Mouse (Mus musculus) neural tube, embryonic 12.5 days (tissue): ENCODE results near the gene Shq1. TPM values are rescaled to one million over a fixed set of nuclear protein-coding genes. Genes with fewer than 3 reads are reported as not detected.

Experiments used
- ATAC-seq: fragments of 200-750 bp; cut with Nextera tagmentation; 2 replicates; pipeline ENCODE4 v1.8.0; 2017; ENCODE audit warnings: low read depth, mild to moderate bottlenecking, moderate TSS enrichment, moderate library complexity; ENCODE audit not compliant: low FRiP score
- H3K27ac ChIP-seq: fragments of 300-500 bp; sonication (generic); 2 replicates; pipeline ENCODE4 v1.5.1; 2016
- H3K27me3 ChIP-seq: fragments of 300-500 bp; sonication (generic); replicated peaks from 2 replicates; pipeline ENCODE4 v1.6.1; 2016; ENCODE audit warnings: mild to moderate bottlenecking
- H3K36me3 ChIP-seq: fragments of 300-500 bp; sonication (generic); 2 replicates; pipeline ENCODE4 v1.6.1; 2016; ENCODE audit warnings: mild to moderate bottlenecking
- H3K4me1 ChIP-seq: fragments of 300-500 bp; sonication (generic); 2 replicates; pipeline ENCODE4 v1.6.1; 2016
- H3K4me2 ChIP-seq: fragments of 300-500 bp; sonication (generic); replicated peaks from 2 replicates; pipeline ENCODE4 v1.6.1; 2016; ENCODE audit warnings: mild to moderate bottlenecking
- H3K4me3 ChIP-seq: fragments of 300-500 bp; sonication (generic); 2 replicates; pipeline ENCODE4 v1.5.1; 2016
- H3K9ac ChIP-seq: fragments of 300-500 bp; sonication (generic); 2 replicates; pipeline ENCODE4 v1.6.1; 2016; ENCODE audit warnings: mild to moderate bottlenecking
- H3K9me3 ChIP-seq: fragments of 300-500 bp; sonication (generic); 2 replicates; pipeline ENCODE4 v1.6.1; 2016; ENCODE audit warnings: mild to moderate bottlenecking
- WGBS: fragments of 180-500 bp; shearing (Covaris S2); methylation state at CpG from one replicate; pipeline ENCODE4 v1.1.7; 2016; 5-methylcytosine and 5-hydroxymethylcytosine counted together
- polyA plus RNA-seq: library from polyadenylated mRNA; unstranded; fragments of >200 nt; fragmentation: Nextera tagmentation; extraction: Ambion mirVana; gene quantifications from 2 replicates; pipeline ENCODE4 v1.2.1, GENCODE M21; 2016

Gene Shq1
- polyA plus RNA-seq, 1 experiment from 2014 or later = 12.8 TPM

DNA sequence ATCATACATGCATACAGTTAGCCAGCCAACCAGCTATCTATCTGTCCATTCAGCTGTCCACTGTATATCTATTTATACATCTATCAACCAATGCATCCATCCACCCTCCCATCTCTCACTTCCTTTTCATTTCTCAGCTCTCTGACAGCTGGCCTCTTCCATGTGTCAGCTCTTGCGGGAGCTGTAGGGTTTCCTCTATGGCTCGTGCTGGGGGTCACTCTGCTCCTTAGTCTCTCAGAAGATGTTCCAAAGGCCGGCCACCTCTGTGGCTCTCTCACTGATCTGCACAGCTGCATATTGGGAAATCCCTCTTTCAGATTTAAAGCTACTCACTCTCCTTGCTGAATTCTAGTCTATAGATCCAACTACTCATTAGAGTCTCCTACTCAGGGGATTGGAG lies 148.5 kb downstream of the Shq1 start:
- Histone ChIP-seq H3K36me3 (no peaks in the 10 kb centered on the region), H3K4me1 (peaks cover 34% of the 10 kb centered on the region), H3K27me3 (peaks cover 11% of the 10 kb centered on the region; the same call in 1 of the 2 replicates), H3K27ac (no peak overlapping the region), H3K9ac (no peak overlapping the region), H3K9me3 (no peaks in the 10 kb centered on the region), H3K4me2 (no peak overlapping the region), H3K4me3 (no peak overlapping the region)
- WGBS = 89% methylated on average over 3 of the region's 3 CpGs
- no peak for ATAC-seq

DNA sequence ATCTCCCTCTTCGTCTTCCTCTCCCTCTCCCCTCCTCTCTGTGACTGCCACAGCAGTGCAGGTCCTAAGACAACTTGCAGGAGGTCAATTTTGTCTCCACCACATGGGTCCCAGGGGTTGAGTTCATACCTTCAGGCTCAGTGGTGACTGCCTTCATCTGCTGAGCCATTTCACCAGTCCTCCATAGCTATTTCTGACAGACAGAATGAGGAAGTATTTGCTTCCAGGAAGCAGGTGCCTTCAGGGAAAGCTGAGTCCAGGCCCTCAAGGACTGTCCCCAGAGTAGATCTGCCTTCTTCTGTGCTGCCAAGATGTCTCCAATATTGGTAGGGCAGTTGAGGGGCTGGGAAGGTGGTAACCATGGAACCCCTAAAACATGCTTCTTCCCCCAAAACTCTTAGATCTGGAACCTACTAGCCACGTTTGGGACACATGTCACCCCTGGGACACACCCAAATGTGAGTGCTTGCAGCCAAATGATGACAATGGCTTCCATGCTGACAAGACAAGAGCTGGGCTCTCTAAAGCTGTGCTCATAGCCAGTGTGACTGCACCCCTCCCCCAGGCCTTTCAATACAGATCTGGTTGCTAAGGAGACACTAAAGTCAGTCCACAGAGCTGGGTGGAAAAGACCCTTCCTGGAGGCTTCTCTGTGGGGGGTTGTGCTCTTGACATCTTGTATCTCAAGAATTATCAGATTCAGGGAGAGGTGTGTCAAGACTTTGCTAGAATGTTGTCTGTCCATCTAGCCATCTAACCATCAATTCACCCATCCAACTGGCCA lies 149.2 kb downstream of the Shq1 start:
- WGBS = 57% methylated on average over 2 of the region's 2 CpGs
- no peak overlapping the region for H3K4me3 ChIP-seq
- H3K36me3 ChIP-seq = no peaks in the 10 kb centered on the region
- H3K27me3 ChIP-seq = peaks cover 17% of the 10 kb centered on the region
- H3K4me2 ChIP-seq = no peak overlapping the region
- H3K4me1 ChIP-seq = peaks cover 36% of the 10 kb centered on the region
- ATAC-seq = no peak
- no peak overlapping the region for H3K27ac ChIP-seq
- no peak overlapping the region for H3K9ac ChIP-seq
- H3K9me3 ChIP-seq = no peaks in the 10 kb centered on the region

DNA sequence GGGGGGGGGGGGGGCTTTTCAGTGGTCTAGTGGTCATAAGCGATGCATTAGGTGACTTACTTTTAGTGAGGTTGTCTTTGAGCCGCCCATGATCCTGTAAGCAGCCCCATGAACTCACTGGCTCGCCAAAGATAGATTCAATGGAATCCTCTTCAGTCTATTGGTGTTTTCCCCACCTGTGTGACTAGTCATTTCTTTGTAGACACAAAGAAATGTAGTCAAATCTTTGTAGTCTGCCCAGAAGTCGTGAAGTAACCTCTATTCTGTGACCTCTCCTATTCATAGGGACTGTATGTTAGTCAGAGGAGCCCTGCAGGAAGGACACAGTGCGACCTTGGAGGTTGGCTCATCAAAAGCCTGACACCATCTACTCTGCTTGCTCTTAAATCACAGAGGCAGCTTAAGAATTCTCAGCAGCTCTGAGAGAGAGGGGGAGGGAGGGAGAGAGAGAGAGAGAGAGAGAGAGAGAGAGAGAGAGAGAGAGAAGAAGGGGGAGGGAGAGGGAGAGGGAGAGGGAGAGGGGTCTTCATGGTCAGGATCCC lies 150.3 kb downstream of the Shq1 start:
- ATAC-seq = no peak
- Histone ChIP-seq H3K27ac (no peak overlapping the region), H3K4me3 (no peak overlapping the region), H3K27me3 (peaks cover 25% of the 10 kb centered on the region), H3K36me3 (no peaks in the 10 kb centered on the region), H3K9me3 (no peaks in the 10 kb centered on the region), H3K4me1 (peaks cover 27% of the 10 kb centered on the region), H3K4me2 (no peak overlapping the region), H3K9ac (no peak overlapping the region)
- WGBS = 63% methylated on average over 5 of the region's 5 CpGs

DNA sequence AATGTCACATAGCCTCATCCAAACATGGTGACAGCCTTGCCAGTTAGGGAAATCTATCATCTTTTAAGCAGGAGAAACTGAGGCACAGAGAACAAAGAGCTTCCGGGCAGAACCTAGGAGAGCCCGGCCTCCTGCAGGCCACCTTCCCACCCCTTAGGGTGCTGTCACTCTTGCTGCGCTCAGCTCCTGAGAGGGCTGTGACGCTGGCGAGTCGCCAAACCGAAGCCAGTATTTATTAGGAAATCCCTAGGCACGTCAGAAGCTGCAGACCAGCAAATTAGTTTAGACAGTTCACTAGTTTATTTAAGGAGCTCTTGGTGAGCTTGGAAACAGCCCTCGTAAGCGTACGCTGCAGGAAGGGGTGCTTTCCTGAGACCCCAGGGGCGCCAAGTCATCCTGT lies 151.1 kb downstream of the Shq1 start:
- Histone ChIP-seq H3K27me3 (peaks cover 27% of the 10 kb centered on the region), H3K27ac (no peak overlapping the region), H3K36me3 (no peaks in the 10 kb centered on the region), H3K4me1 (peaks cover 23% of the 10 kb centered on the region), H3K4me2 (no peak overlapping the region), H3K4me3 (no peak overlapping the region), H3K9ac (no peak overlapping the region), H3K9me3 (no peaks in the 10 kb centered on the region)
- 68% methylated on average over 12 of the region's 12 CpGs for WGBS
- no peak for ATAC-seq

Other genes with a start within 250 kb of the Shq1 start
- gene Gxylt2, start 33.6 kb upstream of the Shq1 start, polyA plus RNA-seq = 5.2 and 5.5 TPM in 2 replicates
- gene Ppp4r2, start 162.5 kb upstream of the Shq1 start, polyA plus RNA-seq = 23.9 and 25.2 TPM in 2 replicates